Mouse (Mus musculus) forebrain, postnatal 0 days (tissue): ENCODE results near the gene Pianp. TPM values are rescaled to one million over a fixed set of nuclear protein-coding genes. Genes with fewer than 3 reads are reported as not detected.
A peak's percentile ranks its signal among the peaks of the same experiment; 100 is the strongest.
"Not testable (repeated sequence)": the region's sequence is repeated elsewhere in the genome, so short reads cannot be mapped to it uniquely, and the experiment has no call there.

Experiments
- ATAC-seq: fragments of 200-750 bp; cut with Nextera tagmentation; 2 replicates; pipeline ENCODE4 v1.8.0; 2017; ENCODE audit warnings: mild to moderate bottlenecking, moderate library complexity
- DNase-seq: peaks from one replicate; pipeline ENCODE4 v3.0.0-alpha.2; 2015
- H3K27ac ChIP-seq: fragments of 300-500 bp; sonication (generic); 2 replicates; pipeline ENCODE4 v1.5.1; 2014; ENCODE audit warnings: low read depth, mild to moderate bottlenecking, antibody characterized with exemption, low read length, moderate library complexity, mixed read lengths
- H3K27me3 ChIP-seq: fragments of 300-500 bp; sonication (generic); 2 replicates; pipeline ENCODE4 v1.6.1; 2014; ENCODE audit warnings: mild to moderate bottlenecking, low read length, mixed read lengths; ENCODE audit not compliant: insufficient read depth
- H3K36me3 ChIP-seq: fragments of 300-500 bp; sonication (generic); 2 replicates; pipeline ENCODE4 v1.6.1; 2014; ENCODE audit warnings: mild to moderate bottlenecking, moderate library complexity; ENCODE audit not compliant: insufficient read depth
- H3K4me1 ChIP-seq: fragments of 300-500 bp; sonication (generic); 2 replicates; pipeline ENCODE4 v1.6.1; 2014; ENCODE audit warnings: antibody characterized with exemption; ENCODE audit not compliant: insufficient read depth
- H3K4me2 ChIP-seq: fragments of 300-500 bp; sonication (generic); 2 replicates; pipeline ENCODE4 v1.6.1; 2014; ENCODE audit warnings: low read depth, mild to moderate bottlenecking, moderate library complexity
- H3K4me3 ChIP-seq: fragments of 300-500 bp; sonication (generic); 2 replicates; pipeline ENCODE4 v1.5.1; 2014; ENCODE audit warnings: low read depth, low read length, mixed read lengths
- H3K9ac ChIP-seq: fragments of 300-500 bp; sonication (generic); 2 replicates; pipeline ENCODE4 v1.6.1; 2014; ENCODE audit warnings: mild to moderate bottlenecking
- H3K9me3 ChIP-seq: fragments of 300-500 bp; sonication (generic); 2 replicates; pipeline ENCODE4 v1.6.1; 2016; ENCODE audit warnings: low read length
- CTCF ChIP-seq: sonication (generic); IDR thresholded peaks from 2 replicates; pipeline ENCODE4 v1.5.1; 2016; ENCODE audit warnings: antibody characterized with exemption, control low read depth, low read depth
- WGBS: fragments of 180-500 bp; shearing (Covaris S2); extraction: QIAGEN DNeasy Blood & Tissue Kit; methylation state at CpG from one replicate; pipeline ENCODE4 v1.1.7; 2014; 5-methylcytosine and 5-hydroxymethylcytosine counted together
- polyA plus RNA-seq: library from polyadenylated mRNA; unstranded; fragments of >200 nt; fragmentation: Nextera tagmentation; extraction: Ambion mirVana; gene quantifications from 2 replicates; pipeline ENCODE4 v1.2.1, GENCODE M21; 2015
- total RNA-seq: library from RNA; depleted of rRNA; stranded (reverse); fragments of >200 nt; gene quantifications from 2 replicates; pipeline ENCODE4 v1.2.3, GENCODE M21; 2014

Pianp gene
- total and polyA plus RNA-seq, 2 experiments from 2014 or later: 18.3 to 68.9 TPM

DNA sequence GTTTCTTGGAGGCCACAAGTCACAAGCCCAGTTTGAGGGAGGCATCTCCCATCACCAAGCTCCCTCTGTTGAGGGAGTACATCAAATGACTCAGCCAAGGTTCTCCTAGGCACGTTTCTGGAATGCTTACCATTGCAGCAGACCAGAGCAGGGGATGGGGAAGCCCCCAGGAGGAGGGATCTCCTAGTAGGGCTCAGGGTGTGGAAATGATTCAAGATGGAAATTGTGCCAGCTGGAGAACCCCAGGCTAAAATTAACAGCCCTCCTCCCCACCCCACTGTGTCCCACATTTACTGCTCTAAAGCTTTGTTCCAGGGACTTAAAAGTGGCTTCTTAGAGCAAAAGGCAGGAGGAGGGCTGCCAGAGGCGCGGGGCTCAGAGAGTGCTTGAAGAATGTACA lies 8.6 kb downstream of the Pianp start:
- no peak overlapping the region for H3K4me2 ChIP-seq
- H3K9ac ChIP-seq: no peak overlapping the region
- ATAC-seq (no peak), DNase-seq (no peak)
- 40% methylated on average over 3 of the region's 3 CpGs for WGBS
- no peak for TF ChIP-seq CTCF
- no peak overlapping the region for H3K27ac ChIP-seq
- peaks cover 20% of the 10 kb centered on the region for H3K36me3 ChIP-seq
- H3K9me3 ChIP-seq: no peaks in the 10 kb centered on the region
- H3K4me3 ChIP-seq: no peak overlapping the region
- H3K27me3 ChIP-seq: no peaks in the 10 kb centered on the region
- no peaks in the 10 kb centered on the region for H3K4me1 ChIP-seq

DNA sequence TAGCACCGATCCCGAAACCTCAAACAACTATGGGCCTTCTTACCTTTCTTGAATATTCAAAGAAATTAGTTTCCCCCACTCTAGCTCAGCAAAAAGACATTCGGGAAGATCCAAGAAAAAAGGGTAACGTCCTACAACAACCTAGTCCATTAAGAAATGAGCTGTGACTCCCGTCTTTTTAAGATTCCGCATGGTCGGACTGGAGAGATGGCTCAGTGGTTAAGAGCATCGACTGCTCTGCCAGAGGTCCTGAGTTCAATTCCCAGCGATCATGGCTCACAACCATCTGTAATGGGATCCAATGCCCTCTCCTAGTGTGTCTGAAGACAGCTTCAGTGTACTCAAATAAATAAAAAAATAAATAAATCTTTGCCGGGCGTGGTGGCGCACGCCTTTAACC lies 11.6 kb downstream of the Pianp start:
- Histone ChIP-seq H3K4me2 (peak overlapping the region; percentile 68), H3K27me3 (no peaks in the 10 kb centered on the region), H3K9ac (peak overlapping the region; percentile 90), H3K4me3 (peak overlapping the region; percentile 96), H3K9me3 (no peaks in the 10 kb centered on the region), H3K27ac (peak overlapping the region; percentile 97), H3K4me1 (no peaks in the 10 kb centered on the region), H3K36me3 (peaks cover 7% of the 10 kb centered on the region)
- no peak for DNase-seq
- TF ChIP-seq CTCF: no peak
- WGBS: 43% methylated on average over 13 of the region's 13 CpGs
- ATAC-seq: no peak

DNA sequence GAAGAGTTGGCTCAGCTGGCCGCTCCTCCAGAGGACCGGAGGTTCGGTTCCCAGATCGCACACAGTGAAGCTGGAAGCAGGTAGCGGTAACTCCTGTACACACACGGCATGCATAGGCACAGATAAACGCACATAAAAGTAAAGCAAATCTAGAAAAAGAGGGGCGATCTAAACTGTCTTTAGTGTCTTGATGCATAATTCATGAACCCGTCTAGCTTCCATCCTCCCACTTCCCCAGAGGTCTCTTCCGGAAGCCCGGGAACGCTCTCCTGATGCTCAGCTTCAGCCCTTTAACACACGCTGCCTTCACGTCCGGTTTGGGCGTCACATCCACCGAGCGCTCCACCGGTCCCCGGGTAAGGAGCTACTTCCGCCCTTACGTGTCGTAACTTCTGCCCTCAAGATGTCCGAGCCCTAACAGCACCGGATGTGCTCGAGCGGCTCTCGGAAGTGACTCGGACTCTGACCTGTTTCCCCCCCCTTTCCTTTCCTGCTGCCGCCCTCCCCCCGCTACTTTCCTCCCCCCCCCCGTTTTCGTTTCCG lies 12.2 kb downstream of the Pianp start:
- DNase-seq: peak; percentile 98
- WGBS: under 1% methylated on average over 34 of the region's 34 CpGs
- Histone ChIP-seq H3K9me3 (no peaks in the 10 kb centered on the region), H3K9ac (peak overlapping the region; percentile 90), H3K4me3 (peak overlapping the region; percentile 96), H3K27ac (peak overlapping the region; percentile 97), H3K36me3 (peaks cover 8% of the 10 kb centered on the region), H3K27me3 (no peaks in the 10 kb centered on the region), H3K4me1 (no peaks in the 10 kb centered on the region), H3K4me2 (peak overlapping the region; percentile 72)
- no peak for TF ChIP-seq CTCF
- peak; percentile 97 for ATAC-seq

DNA sequence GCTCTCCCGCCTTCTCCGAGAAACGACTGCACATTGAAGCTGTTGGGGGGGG lies 12.5 kb downstream of the Pianp start, which contains the start of gene Zfp384:
Zfp384 (plus strand) TSS at position 17 of the 52 bp plus-strand sequence.
- DNase-seq (no peak), ATAC-seq (no peak)
- peaks cover 8% of the 10 kb centered on the region for H3K36me3 ChIP-seq
- peak within 1 kb of the TSS; percentile 72 for H3K4me2 ChIP-seq
- no peaks in the 10 kb centered on the region for H3K4me1 ChIP-seq
- H3K9ac ChIP-seq: peak within 1 kb of the TSS; percentile 90
- no peak for TF ChIP-seq CTCF
- no peaks in the 10 kb centered on the region for H3K9me3 ChIP-seq
- peak within 1 kb of the TSS; percentile 96 for H3K4me3 ChIP-seq
- 0% methylated on average over 2 of the region's 3 CpGs for WGBS
- peak within 1 kb of the TSS; percentile 97 for H3K27ac ChIP-seq
- H3K27me3 ChIP-seq: no peaks in the 10 kb centered on the region

DNA sequence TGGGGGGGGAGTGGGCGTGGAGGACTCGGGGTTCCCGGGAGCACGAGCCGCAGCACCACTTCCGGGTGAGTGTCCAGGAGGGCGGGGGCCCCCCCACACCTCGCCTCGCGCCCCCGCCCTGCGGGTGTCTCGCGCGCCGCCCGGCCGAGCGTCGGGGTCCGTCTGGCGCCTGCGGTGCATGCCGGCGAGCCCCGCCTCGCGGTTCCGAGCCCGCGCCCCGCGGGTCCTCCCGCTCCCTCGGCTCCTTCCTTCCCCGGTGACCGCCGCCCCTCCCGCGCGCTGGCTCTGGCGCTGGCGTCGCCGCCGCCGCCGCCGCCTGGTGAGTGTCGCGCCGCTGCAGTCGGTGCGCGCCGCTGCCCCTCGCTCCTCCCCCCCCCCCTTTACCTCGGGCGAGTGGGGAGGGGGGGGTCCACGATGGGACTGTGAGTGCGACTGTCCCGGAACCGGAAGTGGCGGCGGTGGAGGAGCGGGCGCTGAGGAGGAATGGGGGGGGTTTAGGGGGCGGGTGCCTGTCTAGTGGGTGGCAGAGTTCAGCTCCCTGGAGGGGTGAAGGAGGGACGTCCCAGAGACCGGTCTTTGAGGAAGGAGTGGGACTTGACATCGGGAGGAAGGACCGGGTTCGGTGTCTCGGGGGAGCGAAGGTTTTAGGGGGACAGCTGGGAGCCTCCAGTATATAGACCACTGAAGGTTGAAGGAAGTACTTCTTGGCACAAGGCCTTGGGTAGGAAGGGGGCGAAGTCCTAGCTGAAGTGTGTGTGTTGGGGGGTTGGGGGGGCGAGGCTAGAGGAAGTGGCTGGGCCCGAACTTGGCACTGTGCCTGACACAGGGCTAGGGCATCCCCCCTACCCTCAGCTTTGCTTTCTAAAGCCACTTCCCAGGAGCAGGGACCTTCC lies 12.9 kb downstream of the Pianp start:
- peak; percentile 86 for DNase-seq
- peak overlapping the region; percentile 97 for H3K27ac ChIP-seq
- peak overlapping the region; percentile 72 for H3K4me2 ChIP-seq
- H3K36me3 ChIP-seq: peaks cover 8% of the 10 kb centered on the region
- no peaks in the 10 kb centered on the region for H3K9me3 ChIP-seq
- no peaks in the 10 kb centered on the region for H3K4me1 ChIP-seq
- ATAC-seq: peak; percentile 84
- no peaks in the 10 kb centered on the region for H3K27me3 ChIP-seq
- no peak for TF ChIP-seq CTCF
- H3K9ac ChIP-seq: peak overlapping the region; percentile 90
- peak overlapping the region; percentile 96 for H3K4me3 ChIP-seq
- WGBS: under 1% methylated on average over 46 of the region's 78 CpGs

DNA sequence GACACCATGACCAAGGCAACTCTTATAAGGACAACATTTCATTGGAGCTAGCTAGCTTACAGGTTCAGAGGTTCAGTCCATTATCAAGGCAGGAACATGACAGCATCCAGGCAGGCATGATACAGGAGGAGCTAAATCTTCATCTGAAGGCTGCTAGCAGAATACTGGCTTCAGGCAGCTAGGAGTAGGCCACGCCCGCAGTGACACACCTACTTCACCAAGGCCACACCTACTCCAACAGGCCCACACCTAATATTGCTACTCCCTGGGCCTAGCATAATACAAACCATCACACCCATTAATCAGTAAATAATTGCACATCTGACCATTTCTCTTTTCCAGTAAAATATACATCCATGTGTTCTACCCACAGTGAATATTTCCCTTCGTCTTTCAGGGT lies 21.2 kb downstream of the Pianp start:
- no peak overlapping the region for H3K4me3 ChIP-seq
- no peak overlapping the region for H3K4me2 ChIP-seq
- H3K9ac ChIP-seq: no peak overlapping the region
- WGBS: 98% methylated on average over 3 of the region's 3 CpGs
- no peak overlapping the region for H3K27ac ChIP-seq
- no peak for DNase-seq
- ATAC-seq: no peak
- peaks cover 43% of the 10 kb centered on the region for H3K36me3 ChIP-seq
- no peaks in the 10 kb centered on the region for H3K27me3 ChIP-seq
- H3K4me1 ChIP-seq: no peaks in the 10 kb centered on the region
- no peak for TF ChIP-seq CTCF
- H3K9me3 ChIP-seq: no peaks in the 10 kb centered on the region

DNA sequence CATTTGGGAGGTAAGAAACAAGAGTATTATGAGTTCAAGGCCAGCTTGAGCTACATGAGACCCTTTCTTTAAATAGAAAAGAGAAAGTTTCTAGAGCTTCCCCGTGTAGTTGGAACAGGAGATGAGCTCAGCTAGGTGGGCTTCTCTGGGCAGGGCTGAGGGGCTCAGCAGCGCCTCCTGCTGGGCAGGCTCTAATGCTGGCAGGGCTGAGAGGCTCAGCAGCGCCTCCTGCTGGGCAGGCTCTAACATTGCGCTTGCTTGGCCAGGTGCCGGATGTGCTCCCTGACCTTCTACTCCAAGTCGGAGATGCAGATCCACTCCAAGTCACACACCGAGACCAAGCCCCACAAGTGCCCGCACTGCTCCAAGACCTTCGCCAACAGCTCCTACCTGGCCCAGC lies 34.0 kb downstream of the Pianp start:
- H3K9ac ChIP-seq, H3K4me2 ChIP-seq, ATAC-seq, H3K9me3 ChIP-seq, H3K27ac ChIP-seq, H3K27me3 ChIP-seq, H3K4me1 ChIP-seq, H3K4me3 ChIP-seq: not testable (repeated sequence)
- peaks cover 56% of the 10 kb centered on the region for H3K36me3 ChIP-seq
- TF ChIP-seq CTCF: peak; percentile 88
- DNase-seq: peak; percentile 47
- WGBS: 28% methylated on average over 7 of the region's 9 CpGs
